Mouse (Mus musculus): ENCODE data around the gene Sf3b2. TPM values are rescaled to one million over a fixed set of nuclear protein-coding genes. Genes with fewer than 3 reads are reported as not detected.

The Sf3b2 gene
- polyA plus RNA-seq, 1 experiment from 2014 or later, result 208 TPM

- H3K9ac ChIP-seq (ENCODE audit: low read length), result peak within 1 kb of the TSS; percentile 92
- no peaks in the 10 kb centered on the region for H3K9me3 ChIP-seq (ENCODE audit: control insufficient read depth, low read length)
- H3K4me1 ChIP-seq (ENCODE audit: control insufficient read depth in 2 of 2, insufficient read depth in 2 of 2, low read length in 2 of 2), result peaks cover 7 to 48% of the 10 kb centered on the region in 2 experiments
- peak within 1 kb of the TSS; percentile 78 to 92 for H3K27ac ChIP-seq (replicated peaks in 1 of 2; ENCODE audit: control insufficient read depth in 1 of 2, insufficient read depth in 1 of 2, low read depth in 2 of 2, low read length in 2 of 2)
- H3K27me3 ChIP-seq (ENCODE audit: control insufficient read depth, insufficient read depth, low read length), result no peaks in the 10 kb centered on the region
- peak; percentile 95 for ATAC-seq (ENCODE audit: insufficient number of reproducible peaks, insufficient read depth, low FRiP score, low read depth)
- peaks cover 40% of the 10 kb centered on the region for H3K36me3 ChIP-seq (ENCODE audit: control insufficient read depth, insufficient read depth, low read length)
- WGBS, result under 1% methylated on average over 77 of the region's 97 CpGs
- peak within 1 kb of the TSS; percentile 95 to 97 for H3K4me3 ChIP-seq (ENCODE audit: control insufficient read depth in 1 of 2, insufficient read depth in 1 of 2, low read depth in 1 of 2, low read length in 2 of 2)
- peak within 1 kb of the TSS; percentile 88 for H3K4me2 ChIP-seq (ENCODE audit: low read length)
Observed at GRCm38 (mm10) chr19:5272801-5273733, 22.2 kb downstream of the Sf3b2 start, which contains the start of gene Pacs1. TSS of gene Pacs1 (minus strand) at chr19:5273119.

- peak overlapping the region; percentile 88 for H3K4me2 ChIP-seq (ENCODE audit: low read length)
- ATAC-seq (ENCODE audit: insufficient number of reproducible peaks, insufficient read depth, low FRiP score, low read depth), result peak; percentile 38
- peak overlapping the region; percentile 74 to 92 for H3K27ac ChIP-seq (replicated peaks in 1 of 2; ENCODE audit: control insufficient read depth in 1 of 2, insufficient read depth in 1 of 2, low read depth in 2 of 2, low read length in 2 of 2)
- H3K4me3 ChIP-seq (ENCODE audit: control insufficient read depth in 1 of 2, insufficient read depth in 1 of 2, low read depth in 1 of 2, low read length in 2 of 2), result peak overlapping the region; percentile 95 to 97
- H3K36me3 ChIP-seq (ENCODE audit: control insufficient read depth, insufficient read depth, low read length), result peaks cover 33% of the 10 kb centered on the region
- peaks cover 7 to 55% of the 10 kb centered on the region in 2 experiments for H3K4me1 ChIP-seq (ENCODE audit: control insufficient read depth in 2 of 2, insufficient read depth in 2 of 2, low read length in 2 of 2)
- no peaks in the 10 kb centered on the region for H3K27me3 ChIP-seq (ENCODE audit: control insufficient read depth, insufficient read depth, low read length)
- H3K9me3 ChIP-seq (ENCODE audit: control insufficient read depth, low read length), result no peaks in the 10 kb centered on the region
- peak overlapping the region; percentile 92 for H3K9ac ChIP-seq (ENCODE audit: low read length)
- under 1% methylated on average over 30 of the region's 30 CpGs for WGBS
Observed at GRCm38 (mm10) chr19:5272326-5272795, 22.9 kb downstream of the Sf3b2 start.

DNA sequence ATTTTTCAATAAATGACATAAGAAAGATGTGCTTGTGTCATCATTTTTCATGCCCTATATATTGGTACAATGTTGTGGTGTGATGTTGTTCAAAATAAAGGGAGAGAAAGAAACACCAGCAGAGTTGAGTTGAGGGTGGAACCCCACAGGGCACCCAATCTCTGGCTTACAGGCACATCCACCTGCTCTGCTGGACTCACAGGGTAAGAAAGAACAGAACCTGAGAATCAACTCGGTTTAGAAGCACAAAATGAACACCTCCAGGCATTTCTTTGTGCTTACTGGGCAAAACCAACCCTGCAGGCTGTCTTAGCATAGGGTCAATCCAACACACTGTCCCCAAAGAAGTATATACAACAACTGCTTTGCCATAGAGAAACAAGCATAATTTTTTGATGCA lies 23.8 kb downstream of the Sf3b2 start:
- ATAC-seq (ENCODE audit: insufficient number of reproducible peaks, insufficient read depth, low FRiP score, low read depth), result no peak
- peaks cover 7 to 60% of the 10 kb centered on the region in 2 experiments for H3K4me1 ChIP-seq (ENCODE audit: control insufficient read depth in 2 of 2, insufficient read depth in 2 of 2, low read length in 2 of 2)
- H3K4me2 ChIP-seq (ENCODE audit: low read length), result peak overlapping the region; percentile 88
- H3K27me3 ChIP-seq (ENCODE audit: control insufficient read depth, insufficient read depth, low read length), result no peaks in the 10 kb centered on the region
- 57% methylated on average over 1 of the region's 1 CpGs for WGBS
- no peaks in the 10 kb centered on the region for H3K9me3 ChIP-seq (ENCODE audit: control insufficient read depth, low read length)
- H3K4me3 ChIP-seq (ENCODE audit: control insufficient read depth in 1 of 2, insufficient read depth in 1 of 2, low read depth in 1 of 2, low read length in 2 of 2), result peak overlapping the region in 1 of 2 experiments; percentile 97; a peak in 2 of 4 replicates
- no peak overlapping the region for H3K27ac ChIP-seq (replicated peaks in 1 of 2; ENCODE audit: control insufficient read depth in 1 of 2, insufficient read depth in 1 of 2, low read depth in 2 of 2, low read length in 2 of 2)
- peak overlapping the region; percentile 92 for H3K9ac ChIP-seq (ENCODE audit: low read length)
- H3K36me3 ChIP-seq (ENCODE audit: control insufficient read depth, insufficient read depth, low read length), result peaks cover 27% of the 10 kb centered on the region

GRCm38 (mm10) chr19:5269392-5269791 lies 25.9 kb downstream of the Sf3b2 start:
- Histone ChIP-seq H3K9me3 (ENCODE audit: control insufficient read depth, low read length) (no peaks in the 10 kb centered on the region), H3K9ac (ENCODE audit: low read length) (no peak overlapping the region), H3K27ac (replicated peaks in 1 of 2; ENCODE audit: control insufficient read depth in 1 of 2, insufficient read depth in 1 of 2, low read depth in 2 of 2, low read length in 2 of 2) (no peak overlapping the region), H3K4me2 (ENCODE audit: low read length) (no peak overlapping the region), H3K4me3 (ENCODE audit: control insufficient read depth in 1 of 2, insufficient read depth in 1 of 2, low read depth in 1 of 2, low read length in 2 of 2) (no peak overlapping the region), H3K4me1 (ENCODE audit: control insufficient read depth in 2 of 2, insufficient read depth in 2 of 2, low read length in 2 of 2) (peaks cover 7 to 66% of the 10 kb centered on the region in 2 experiments), H3K27me3 (ENCODE audit: control insufficient read depth, insufficient read depth, low read length) (no peaks in the 10 kb centered on the region), H3K36me3 (ENCODE audit: control insufficient read depth, insufficient read depth, low read length) (peaks cover 6% of the 10 kb centered on the region)
- WGBS, result 29% methylated on average over 5 of the region's 5 CpGs
- no peak for ATAC-seq (ENCODE audit: insufficient number of reproducible peaks, insufficient read depth, low FRiP score, low read depth)

DNA sequence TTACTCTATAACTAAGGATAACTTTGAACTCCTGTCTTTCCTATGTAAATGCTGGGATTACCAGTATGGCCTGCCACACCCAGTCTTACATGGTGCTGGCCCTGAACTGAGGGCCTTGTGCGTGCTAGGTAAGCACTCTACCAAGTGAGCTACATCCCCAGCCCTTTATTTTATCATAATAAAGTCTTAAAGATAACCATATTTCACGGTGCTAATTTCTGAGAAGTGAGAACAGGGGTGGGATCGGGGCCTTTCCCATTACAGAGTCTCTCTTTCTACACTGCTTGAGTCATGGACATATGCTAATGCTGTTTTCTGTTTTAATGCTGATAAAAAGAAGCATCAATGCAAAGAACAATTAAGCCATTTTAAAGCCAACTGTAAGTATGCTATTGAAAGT lies 26.4 kb downstream of the Sf3b2 start:
- no peak overlapping the region for H3K4me3 ChIP-seq (ENCODE audit: control insufficient read depth in 1 of 2, insufficient read depth in 1 of 2, low read depth in 1 of 2, low read length in 2 of 2)
- peaks cover 5 to 62% of the 10 kb centered on the region in 2 experiments for H3K4me1 ChIP-seq (ENCODE audit: control insufficient read depth in 2 of 2, insufficient read depth in 2 of 2, low read length in 2 of 2)
- H3K9ac ChIP-seq (ENCODE audit: low read length), result no peak overlapping the region
- peaks cover 1% of the 10 kb centered on the region for H3K36me3 ChIP-seq (ENCODE audit: control insufficient read depth, insufficient read depth, low read length)
- H3K4me2 ChIP-seq (ENCODE audit: low read length), result no peak overlapping the region
- 80% methylated on average over 3 of the region's 3 CpGs for WGBS
- H3K9me3 ChIP-seq (ENCODE audit: control insufficient read depth, low read length), result no peaks in the 10 kb centered on the region
- ATAC-seq (ENCODE audit: insufficient number of reproducible peaks, insufficient read depth, low FRiP score, low read depth), result no peak
- H3K27me3 ChIP-seq (ENCODE audit: control insufficient read depth, insufficient read depth, low read length), result no peaks in the 10 kb centered on the region
- no peak overlapping the region for H3K27ac ChIP-seq (replicated peaks in 1 of 2; ENCODE audit: control insufficient read depth in 1 of 2, insufficient read depth in 1 of 2, low read depth in 2 of 2, low read length in 2 of 2)

DNA sequence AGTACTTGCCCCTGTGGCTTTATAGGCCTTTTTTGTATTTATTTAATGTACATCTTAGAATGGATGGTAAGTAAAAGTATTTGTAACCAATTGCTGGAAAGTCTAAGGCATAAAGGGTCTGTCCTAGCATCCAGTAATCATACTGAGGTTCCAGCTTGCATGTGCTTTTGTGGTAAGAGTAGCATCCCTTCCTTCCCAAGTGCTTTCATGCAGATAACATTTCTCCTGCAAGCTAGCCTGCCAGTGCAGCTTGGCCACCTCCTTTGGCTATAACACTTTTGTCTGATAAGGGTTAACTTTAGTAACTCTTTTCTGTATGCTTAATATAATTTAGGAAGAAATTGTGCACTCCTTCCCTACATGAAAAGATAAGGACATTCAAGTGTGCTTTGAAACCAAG lies 27.2 kb downstream of the Sf3b2 start:
- ATAC-seq (ENCODE audit: insufficient number of reproducible peaks, insufficient read depth, low FRiP score, low read depth), result no peak
- Histone ChIP-seq H3K4me1 (ENCODE audit: control insufficient read depth in 2 of 2, insufficient read depth in 2 of 2, low read length in 2 of 2) (peaks cover 2 to 55% of the 10 kb centered on the region in 2 experiments; a peak in 3 of 4 replicates), H3K36me3 (ENCODE audit: control insufficient read depth, insufficient read depth, low read length) (no peaks in the 10 kb centered on the region), H3K9ac (ENCODE audit: low read length) (no peak overlapping the region), H3K27ac (replicated peaks in 1 of 2; ENCODE audit: control insufficient read depth in 1 of 2, insufficient read depth in 1 of 2, low read depth in 2 of 2, low read length in 2 of 2) (no peak overlapping the region), H3K4me3 (ENCODE audit: control insufficient read depth in 1 of 2, insufficient read depth in 1 of 2, low read depth in 1 of 2, low read length in 2 of 2) (no peak overlapping the region), H3K4me2 (ENCODE audit: low read length) (no peak overlapping the region), H3K27me3 (ENCODE audit: control insufficient read depth, insufficient read depth, low read length) (no peaks in the 10 kb centered on the region), H3K9me3 (ENCODE audit: control insufficient read depth, low read length) (no peaks in the 10 kb centered on the region)

DNA sequence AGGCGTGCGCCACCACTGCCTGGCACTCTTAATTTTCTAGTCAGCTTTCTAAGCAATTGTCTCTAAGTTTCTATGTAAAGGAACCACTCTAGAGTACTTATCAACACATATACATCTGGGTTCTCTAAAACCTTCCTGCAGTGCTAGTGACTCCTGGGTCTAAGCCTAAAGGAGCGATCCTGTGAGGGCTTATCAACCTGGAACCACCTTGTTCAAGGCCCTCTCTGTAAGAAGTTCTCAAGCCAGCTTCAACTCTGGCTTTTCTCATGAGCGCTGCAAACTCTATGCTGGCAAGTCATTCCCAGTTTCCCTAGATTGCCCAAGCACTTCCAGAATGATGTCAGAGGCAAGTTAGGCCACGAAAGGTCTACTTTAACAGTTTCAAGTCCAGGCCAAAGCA lies 28.2 kb downstream of the Sf3b2 start:
- H3K9ac ChIP-seq (ENCODE audit: low read length), result no peak overlapping the region
- H3K27me3 ChIP-seq (ENCODE audit: control insufficient read depth, insufficient read depth, low read length), result no peaks in the 10 kb centered on the region
- peaks cover under 1 to 52% of the 10 kb centered on the region in 2 experiments; a peak in 3 of 4 replicates for H3K4me1 ChIP-seq (ENCODE audit: control insufficient read depth in 2 of 2, insufficient read depth in 2 of 2, low read length in 2 of 2)
- ATAC-seq (ENCODE audit: insufficient number of reproducible peaks, insufficient read depth, low FRiP score, low read depth), result no peak
- no peak overlapping the region for H3K4me3 ChIP-seq (ENCODE audit: control insufficient read depth in 1 of 2, insufficient read depth in 1 of 2, low read depth in 1 of 2, low read length in 2 of 2)
- H3K27ac ChIP-seq (replicated peaks in 1 of 2; ENCODE audit: control insufficient read depth in 1 of 2, insufficient read depth in 1 of 2, low read depth in 2 of 2, low read length in 2 of 2), result no peak overlapping the region
- 86% methylated on average over 5 of the region's 5 CpGs for WGBS
- no peaks in the 10 kb centered on the region for H3K9me3 ChIP-seq (ENCODE audit: control insufficient read depth, low read length)
- no peak overlapping the region for H3K4me2 ChIP-seq (ENCODE audit: low read length)
- H3K36me3 ChIP-seq (ENCODE audit: control insufficient read depth, insufficient read depth, low read length), result no peaks in the 10 kb centered on the region
